Mouse (Mus musculus): ENCODE measurements around the gene Lpp.

- no peak for TF ChIP-seq TCF12 (IDR thresholded peaks at IDR 0.05; ENCODE audit: low read depth, low read length)
- TF ChIP-seq EP300 (IDR thresholded peaks at IDR 0.05; ENCODE audit: low read length) = no peak
- 0 out of 2 replicates have a peak, but pooled peaks have one; percentile 7 for TF ChIP-seq ZNF384 (IDR thresholded peaks at IDR 0.05; ENCODE audit: low read depth, low read length)
- TF ChIP-seq MAX (IDR thresholded peaks at IDR 0.05; ENCODE audit: low read length) = no peak
- no peak for TF ChIP-seq ELF1 (IDR thresholded peaks at IDR 0.05; ENCODE audit: low read depth, low read length)
- TF ChIP-seq ZKSCAN1 (IDR thresholded peaks at IDR 0.05; ENCODE audit: borderline replicate concordance, low read depth, low read length) = no peak
- TF ChIP-seq CTCF (conservative IDR thresholded peaks at IDR 0.05 in 1 of 2, IDR thresholded peaks at IDR 0.05 in 1 of 2; ENCODE audit: low read depth in 2 of 2, low read length in 2 of 2) = peak; percentile 74 to 75
- peak; percentile 35; the same call in 1 of the 2 replicates for TF ChIP-seq MEF2A (IDR thresholded peaks at IDR 0.05; ENCODE audit: borderline replicate concordance, low read depth, low read length)
- no peak for TF ChIP-seq RCOR1 (conservative IDR thresholded peaks at IDR 0.05; ENCODE audit: low read depth, low read length)
- no peak for TF ChIP-seq CHD2 (IDR thresholded peaks at IDR 0.05; ENCODE audit: low read length)
- TF ChIP-seq CHD1 (IDR thresholded peaks at IDR 0.05; ENCODE audit: low read depth, low read length) = no peak
Measured at GRCm38 (mm10) chr16:24874235-24874634, 480.9 kb downstream of the Lpp start.

Measured in CH12.LX (cell line).